Mouse (Mus musculus) leukemia stem cell, adult 10-12 weeks (primary cell): ENCODE measurements around the gene Paxbp1. TPM values are rescaled to one million over a fixed set of nuclear protein-coding genes. Genes with fewer than 3 reads are reported as not detected.

Experiments
- polyA plus RNA-seq: library from polyadenylated mRNA; stranded (reverse); fragments of >175 nt; gene quantifications from 2 replicates; pipeline ENCODE4 v1.2.3, GENCODE M21; 2012; ENCODE audit warnings: low replicate concordance

Gene Paxbp1
- 26.8 and 29.6 TPM in 2 replicates for polyA plus RNA-seq

GRCm38 (mm10) chr16:91044270-91045182 lies at the start of gene Paxbp1:
Paxbp1 (minus strand) TSS chr16:91044543.

DNA sequence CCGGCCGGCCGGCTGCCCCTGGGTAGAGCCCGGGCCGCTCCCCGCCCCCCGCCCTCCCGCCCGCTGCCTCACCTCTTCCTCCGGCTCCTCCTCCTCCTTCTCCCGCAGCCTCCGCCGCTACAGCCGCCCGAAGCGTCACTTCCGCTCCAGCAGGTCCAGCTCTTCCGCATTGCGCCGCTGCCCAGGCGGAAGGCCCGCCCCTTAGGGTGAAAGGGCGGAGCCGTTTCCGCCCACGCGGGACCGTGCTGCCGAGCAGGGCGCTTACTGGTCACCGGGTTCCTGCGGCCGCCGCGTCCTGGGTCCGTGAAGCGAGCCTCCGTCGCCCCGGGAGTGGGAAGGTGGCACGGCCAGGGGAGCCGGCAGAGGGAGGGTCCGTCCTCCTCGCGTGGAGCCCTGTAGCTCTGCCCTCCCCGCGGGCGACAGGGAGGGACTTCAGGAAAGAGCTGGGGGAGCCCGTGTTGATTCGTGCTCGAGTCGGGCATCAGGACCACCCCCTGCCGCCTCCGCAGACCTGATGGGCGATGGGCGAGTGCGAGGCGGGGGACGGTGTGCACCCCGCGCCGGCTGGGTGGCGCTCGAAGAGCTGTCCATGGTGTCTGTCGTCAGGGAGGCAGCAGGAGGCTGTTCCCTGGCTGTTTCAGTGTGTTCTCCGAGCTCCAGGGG lies 33.2 kb downstream of the Paxbp1 start, which contains the start of gene Synj1:
Synj1 (minus strand) TSS at position 288 of the 663 bp plus-strand sequence.

Other genes starting within 250 kb of the Paxbp1 start
- 5.4 and 10.6 TPM in 2 replicates for gene Urb1, start 234.1 kb downstream of the Paxbp1 start, polyA plus RNA-seq
- gene Eva1c, start 217.8 kb downstream of the Paxbp1 start, polyA plus RNA-seq, result 0.63 and 1.5 TPM in 2 replicates
- gene Cfap298, start 109.4 kb downstream of the Paxbp1 start, polyA plus RNA-seq, result 33.1 and 44.2 TPM in 2 replicates
- gene Synj1, start 33.2 kb downstream of the Paxbp1 start, polyA plus RNA-seq, result 70.7 and 79.7 TPM in 2 replicates
- 0.24 TPM in 1 of 2 replicates, not detected in the other for gene 4932438H23Rik, start 50.6 kb upstream of the Paxbp1 start, polyA plus RNA-seq
- gene Olig2, start 180.9 kb upstream of the Paxbp1 start, polyA plus RNA-seq, result 0.21 TPM in 1 of 2 replicates, not detected in the other
- not detected in 2 replicates for gene Olig1, start 225.2 kb upstream of the Paxbp1 start, polyA plus RNA-seq